Mouse (Mus musculus) heart, postnatal 14 days (tissue): ENCODE data around the gene Pdha1. TPM values are rescaled to one million over a fixed set of nuclear protein-coding genes. Genes with fewer than 3 reads are reported as not detected.
A peak's percentile ranks its signal among the peaks of the same experiment; 100 is the strongest.

Source experiments
- DNase-seq, 2 experiments: peaks; one replicate each; pipeline ENCODE4 v3.0.0; 2021 to 2022
- intact Hi-C: fragments of 180-260 bp; cut with DNase I; formaldehyde crosslinking; loops from one replicate; pipeline ENCODE4 v1.15.1; 2025
- long read RNA-seq, 2 experiments: library from polyadenylated mRNA; stranded (forward); transcript quantifications; one replicate each; pipeline ENCODE4 v2.0.0; 2021
- total RNA-seq, 2 experiments: library from RNA; stranded (reverse); gene quantifications; 2 replicates each; pipeline ENCODE4 v1.2.3; 2021

The Pdha1 gene
- total RNA-seq, result 1,000 to 10,000 TPM; 1,001 to 1,064 TPM
- long read RNA-seq, experiment 1, transcript Pdha1-201 (11 exons, 2,848 nt), result major isoform, 1,629 of 1,757 reads
- long read RNA-seq, experiment 1, partial matches to known transcripts, result 56 of 1,757 reads
- long read RNA-seq, experiment 1, other reads (novel, unspliced or antisense), result 72 of 1,757 reads
- long read RNA-seq, experiment 2, transcript Pdha1-201 (11 exons, 2,848 nt), result major isoform, 1,450 of 1,561 reads
- long read RNA-seq, experiment 2, partial matches to known transcripts, result 53 of 1,561 reads
- long read RNA-seq, experiment 2, other reads (novel, unspliced or antisense), result 58 of 1,561 reads

DNA sequence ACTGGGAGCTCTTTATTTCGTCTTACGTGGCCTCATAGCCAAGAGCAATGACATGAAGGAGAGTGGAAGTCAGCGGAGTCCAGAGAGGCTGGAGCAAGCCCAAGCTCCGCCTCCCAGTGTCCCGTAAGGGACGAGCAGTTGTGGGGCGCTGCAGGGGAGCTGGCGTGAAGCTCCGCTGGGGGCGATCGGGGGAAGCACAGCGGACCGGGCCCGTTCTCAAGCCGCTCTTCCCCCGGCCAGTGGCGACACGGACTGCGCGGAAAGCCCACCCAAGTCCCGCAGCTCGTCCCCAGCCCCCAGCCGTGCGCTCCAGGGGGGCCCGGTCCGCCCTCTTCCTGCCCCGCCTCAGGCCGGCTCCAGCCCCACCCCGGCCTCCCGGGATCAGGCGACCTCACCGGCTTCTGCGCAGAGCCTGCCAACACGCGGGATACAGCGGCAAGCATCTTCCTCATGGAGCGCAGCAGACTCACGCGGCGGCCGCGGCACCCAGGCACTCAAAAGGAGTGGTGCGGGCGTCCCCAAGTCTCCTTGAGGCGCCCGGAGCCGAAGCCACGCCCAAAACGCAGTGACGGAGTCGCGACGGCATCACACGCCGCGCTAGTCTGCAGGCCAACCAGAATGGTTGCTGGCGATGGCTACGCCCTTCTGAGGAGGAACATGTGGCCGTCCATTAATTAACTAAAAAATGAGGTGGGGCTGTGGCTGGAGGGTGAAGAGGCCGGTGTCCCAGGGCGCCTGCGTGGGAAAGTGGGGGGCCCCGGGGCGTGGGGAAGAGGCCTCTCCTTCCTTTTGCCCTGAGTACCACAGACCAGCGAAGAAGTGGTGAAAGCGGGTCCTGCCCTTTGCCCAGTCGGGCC is at the start of gene Pdha1:
TSS of gene Pdha1 (minus strand) at position 553 of the 857 bp plus-strand sequence.
- intact Hi-C loops, result loop anchor here (5.0 kb wide), 1 partner anchor 629 kb away; the partner anchor contains the start of gene Rs1
- peak; percentile 83 to 88 for DNase-seq

DNA sequence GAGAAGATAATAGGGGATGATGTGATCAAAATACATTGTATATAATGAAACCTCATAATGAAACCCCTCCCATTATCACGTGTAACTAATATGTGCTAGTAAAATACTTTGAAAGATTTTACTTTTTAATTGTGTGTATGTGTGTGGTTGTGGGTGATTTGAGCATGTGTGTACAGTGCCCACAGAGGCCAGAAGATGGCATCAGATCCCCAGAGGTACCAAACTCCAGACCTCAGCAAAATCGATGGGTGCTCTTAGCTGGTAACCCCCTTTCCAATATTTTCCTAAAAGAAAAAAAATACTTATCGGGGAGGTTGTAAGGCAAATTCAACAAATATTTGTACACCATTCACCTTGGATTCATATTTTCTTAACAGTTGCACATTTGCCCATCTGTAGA is 40.8 kb upstream of the Pdha1 start:
- intact Hi-C loops, result no loop called here
- DNase-seq, result no peak

DNA sequence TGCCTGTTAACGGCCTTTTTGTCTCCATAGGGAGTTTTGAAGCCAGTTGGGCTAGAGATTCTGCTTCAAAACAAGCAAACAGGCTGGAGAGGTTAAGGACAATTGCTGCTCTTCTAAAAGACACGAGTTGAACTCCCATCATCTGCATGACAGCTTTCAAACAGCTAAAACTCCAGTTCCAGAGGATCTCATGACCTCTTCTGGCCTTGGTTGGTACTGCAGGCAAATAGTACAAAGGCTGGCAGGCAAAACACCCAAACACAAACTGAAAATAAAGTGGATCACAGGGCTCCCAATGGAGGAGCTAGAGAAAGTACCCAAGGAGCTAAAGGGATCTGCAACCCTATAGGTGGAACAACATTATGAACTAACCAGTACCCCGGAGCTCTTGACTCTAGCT is 31.9 kb upstream of the Pdha1 start:
- intact Hi-C loops, result no loop called here
- peak; percentile 53 to 78 for DNase-seq

DNA sequence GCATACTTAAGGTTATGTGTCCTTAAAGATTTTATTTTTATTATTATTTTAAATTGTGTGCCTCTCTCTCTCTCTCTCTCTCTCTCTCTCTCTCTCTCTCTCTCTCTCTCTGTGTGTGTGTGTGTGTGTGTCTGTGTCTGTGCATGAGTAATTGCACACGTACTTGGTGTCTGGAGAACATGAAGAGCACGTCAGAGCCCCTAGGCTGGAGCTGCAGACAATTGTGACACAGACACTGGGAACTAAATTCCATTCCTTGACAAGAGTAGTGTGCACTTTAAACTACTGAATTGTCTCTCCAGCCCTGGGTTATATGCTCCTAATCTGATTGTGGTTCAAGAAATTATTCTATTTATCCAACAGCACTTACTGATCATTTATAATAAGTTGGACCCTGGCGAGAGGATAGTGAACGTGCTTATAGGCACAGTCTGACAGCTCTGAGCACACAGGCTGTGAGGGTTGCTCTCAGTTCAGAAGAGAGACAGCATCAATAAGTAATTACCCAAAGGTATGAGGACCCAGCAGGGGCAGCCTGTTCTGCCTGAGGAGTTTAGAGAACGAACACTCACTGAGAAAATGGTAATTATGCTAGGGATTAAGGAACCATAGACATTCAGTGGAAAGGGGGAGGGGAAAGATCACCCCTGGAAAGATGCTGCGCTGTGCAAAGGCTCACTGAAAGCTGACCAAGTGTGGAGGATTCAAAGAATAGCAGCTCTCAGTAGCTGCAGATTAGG is 28.2 kb upstream of the Pdha1 start:
- intact Hi-C loops, result no loop called here
- DNase-seq, result no peak

DNA sequence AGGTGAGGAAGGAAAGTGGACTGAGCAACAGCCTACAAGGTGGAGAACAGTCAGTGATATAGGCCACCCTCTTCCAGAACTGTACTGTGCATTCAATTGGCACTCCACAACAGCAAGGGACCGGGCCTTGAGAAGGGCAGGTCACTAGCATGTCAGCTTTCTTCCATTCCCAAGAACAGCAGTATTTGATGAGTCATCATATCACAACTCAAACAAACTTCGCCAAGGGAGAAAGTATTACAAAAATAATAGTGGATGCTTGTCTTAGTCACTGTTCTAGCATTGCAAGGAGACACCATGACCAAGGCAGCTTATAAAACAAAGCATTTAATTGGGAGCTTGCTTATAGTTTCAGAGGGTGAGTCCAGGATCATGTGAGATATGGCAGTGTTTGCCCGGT is 26.0 kb upstream of the Pdha1 start:
- intact Hi-C loops, result no loop called here
- DNase-seq, result no peak

DNA sequence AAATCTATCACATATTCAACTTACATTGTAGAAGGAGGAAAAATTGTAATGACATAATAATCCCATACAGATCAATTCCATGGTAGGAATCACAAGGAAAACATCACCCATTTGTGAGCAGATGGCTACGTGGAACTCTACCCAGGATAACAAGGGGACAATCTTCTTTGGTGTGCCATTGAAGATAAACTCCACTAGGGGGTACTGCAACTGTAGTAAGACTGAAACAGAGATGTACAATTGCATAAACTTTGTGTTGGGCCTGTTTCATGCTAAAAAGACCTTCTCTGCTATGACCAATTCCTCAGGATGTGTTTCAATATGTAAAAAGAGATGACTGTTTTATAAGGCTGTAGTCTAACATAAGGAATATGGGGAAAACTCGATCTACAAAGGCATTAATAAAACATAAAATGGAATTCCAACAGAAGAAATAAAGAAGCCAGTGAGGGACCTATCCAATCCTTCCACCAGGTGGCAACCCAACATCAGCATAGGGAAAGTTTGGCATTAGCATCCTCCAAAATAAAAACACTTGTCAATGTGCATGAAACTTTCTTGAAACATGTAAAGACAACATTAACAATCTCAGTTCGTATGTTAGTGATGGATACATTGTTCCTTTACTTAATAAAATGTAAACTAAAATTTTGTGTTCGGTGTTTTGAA is 15.1 kb upstream of the Pdha1 start:
- peak in 1 of 2 experiments; percentile 20 for DNase-seq

DNA sequence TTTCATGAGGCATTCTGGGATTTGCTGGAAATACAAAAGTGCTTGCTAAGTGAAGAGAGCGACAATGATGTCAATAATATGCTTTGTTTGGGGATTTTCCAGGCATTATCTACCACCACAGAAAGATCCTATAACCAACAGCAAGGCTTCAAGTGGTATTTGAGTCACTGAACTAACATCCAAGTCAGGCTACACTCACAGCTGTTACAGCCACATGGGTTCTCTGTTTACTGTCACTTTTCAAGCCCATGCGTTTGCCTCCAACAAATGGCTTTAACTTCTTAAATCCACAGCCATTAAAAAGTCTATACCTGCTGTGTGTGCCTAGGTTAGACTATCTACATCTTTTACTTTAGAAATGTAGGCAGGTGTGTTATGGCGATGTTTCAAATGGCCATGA is 10.6 kb upstream of the Pdha1 start:
- intact Hi-C loops, result no loop called here
- DNase-seq, result no peak

More for the DNA sequence above, 15.1 kb upstream of the Pdha1 start:
- intact Hi-C loops, result loop anchor here (5.0 kb wide), 1 partner anchor 879 kb away; no protein-coding TSS in a partner anchor

DNA sequence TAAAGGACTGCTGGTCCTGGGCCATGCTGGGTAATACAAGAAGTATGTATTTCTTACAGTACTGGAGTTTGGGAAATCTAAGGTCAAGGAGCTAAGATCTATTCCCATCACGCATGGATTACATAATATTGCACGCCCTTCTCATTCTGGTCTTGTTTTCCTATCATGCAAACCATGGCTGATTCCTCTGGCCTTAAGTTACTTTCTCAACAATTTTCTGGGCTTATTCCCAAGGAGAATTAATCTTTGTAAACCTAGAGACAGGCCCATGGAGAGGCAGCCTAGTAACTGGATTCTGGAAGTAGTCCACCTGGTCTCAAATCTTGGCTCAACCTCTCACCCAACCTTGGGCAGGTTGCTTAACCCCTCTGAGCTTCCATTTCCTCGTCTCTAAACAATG is 9.2 kb upstream of the Pdha1 start:
- intact Hi-C loops, result no loop called here
- no peak for DNase-seq

DNA sequence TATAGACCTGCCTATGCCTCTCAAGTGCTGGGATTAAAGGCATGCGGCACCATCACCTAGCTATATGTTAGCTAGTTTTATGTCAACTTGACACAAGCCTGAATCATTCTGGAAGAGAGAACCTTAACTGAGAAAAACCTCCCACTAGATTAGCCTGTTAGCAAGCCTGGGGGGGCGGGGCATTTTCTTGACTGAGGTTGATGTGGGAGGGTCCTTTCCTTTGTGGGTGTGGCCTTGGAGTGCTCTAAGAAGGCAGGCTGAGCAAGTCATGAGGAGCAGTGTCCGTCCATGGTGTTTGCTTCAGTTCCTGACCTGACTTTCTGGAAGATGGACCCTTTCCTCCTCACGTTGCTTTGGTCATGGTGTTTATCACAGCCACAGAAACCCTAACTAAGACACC is 8.6 kb upstream of the Pdha1 start:
- DNase-seq, result no peak
- intact Hi-C loops, result no loop called here

DNA sequence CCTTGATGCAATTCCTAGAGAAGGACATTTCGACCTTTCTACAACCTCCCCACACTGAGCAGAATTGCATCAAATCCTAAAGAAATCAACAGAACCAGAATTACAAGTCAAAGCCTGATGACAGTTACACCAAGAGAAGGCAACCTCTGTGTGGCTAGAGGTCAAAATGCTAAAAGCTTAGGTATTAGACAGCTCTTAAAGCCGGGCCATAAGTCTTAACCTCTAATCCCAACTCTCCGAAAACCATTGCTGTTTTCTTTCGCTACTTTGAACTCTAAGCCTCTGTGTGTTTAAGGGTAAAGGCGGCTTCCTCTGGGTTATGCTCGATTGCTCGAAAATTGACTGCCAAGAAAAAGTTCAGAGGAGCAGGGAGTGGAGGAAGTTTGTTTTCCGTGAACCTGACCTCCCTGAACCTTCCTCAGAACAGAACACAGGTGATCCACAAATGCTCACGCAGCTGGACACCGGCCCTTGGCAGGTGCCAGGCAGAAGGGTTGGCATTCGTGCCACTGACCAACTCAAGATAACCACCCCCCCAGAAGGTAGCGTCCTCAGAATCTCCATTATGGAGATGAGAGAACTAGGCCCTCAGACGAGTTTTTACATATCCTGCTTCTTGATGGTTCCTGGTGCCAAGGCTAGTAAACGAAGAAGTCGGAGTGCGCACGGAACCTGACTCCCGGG is 894 bp downstream of the Pdha1 start:
- no peak for DNase-seq
- intact Hi-C loops, result loop anchor here (5.0 kb wide), 1 partner anchor 630 kb away; the partner anchor contains the start of gene Rs1

DNA sequence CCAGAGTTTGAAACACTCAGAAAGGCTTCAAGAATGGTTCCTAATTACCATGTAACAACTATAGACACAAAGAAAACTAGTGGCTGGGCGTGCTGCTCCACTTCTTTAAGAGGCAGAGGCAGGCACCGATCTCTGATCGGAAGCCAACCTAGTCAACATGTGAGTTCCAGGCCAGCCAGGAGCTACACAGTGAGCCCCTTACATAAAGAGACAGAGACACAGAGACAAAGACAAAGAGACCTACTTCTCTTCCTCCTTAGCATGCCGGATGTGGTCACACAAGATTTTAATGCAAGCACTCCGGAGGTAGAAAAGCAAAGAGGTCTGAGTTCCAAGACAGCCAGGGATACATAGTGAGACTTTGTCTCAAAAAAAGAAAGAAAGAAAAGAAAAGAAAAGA is 2.1 kb downstream of the Pdha1 start:
- intact Hi-C loops, result loop anchor here (5.0 kb wide), 1 partner anchor 631 kb away; the partner anchor contains the start of gene Rs1
- DNase-seq, result no peak

DNA sequence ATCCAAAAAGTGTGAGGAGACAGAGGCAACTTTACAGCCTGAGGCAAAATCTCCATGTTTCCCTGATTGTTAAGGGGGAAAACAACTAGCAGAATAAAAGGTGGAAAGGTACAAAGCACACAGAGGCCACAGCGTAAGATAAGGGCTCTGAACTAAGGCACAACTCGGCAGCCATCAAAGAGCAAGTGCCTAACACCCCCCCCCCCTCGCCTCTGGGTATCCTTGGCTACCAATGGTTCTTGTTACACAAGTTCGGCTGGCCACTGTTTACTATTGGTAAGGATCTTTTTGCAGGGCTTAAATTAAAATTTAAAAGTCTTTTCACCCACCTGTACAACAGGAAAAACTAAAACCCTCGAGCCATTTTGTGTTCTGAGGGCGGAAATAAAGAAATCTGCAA is 2.5 kb downstream of the Pdha1 start:
- no peak for DNase-seq
- intact Hi-C loops, result loop anchor here (5.0 kb wide), 1 partner anchor 632 kb away; the partner anchor contains the start of gene Rs1

DNA sequence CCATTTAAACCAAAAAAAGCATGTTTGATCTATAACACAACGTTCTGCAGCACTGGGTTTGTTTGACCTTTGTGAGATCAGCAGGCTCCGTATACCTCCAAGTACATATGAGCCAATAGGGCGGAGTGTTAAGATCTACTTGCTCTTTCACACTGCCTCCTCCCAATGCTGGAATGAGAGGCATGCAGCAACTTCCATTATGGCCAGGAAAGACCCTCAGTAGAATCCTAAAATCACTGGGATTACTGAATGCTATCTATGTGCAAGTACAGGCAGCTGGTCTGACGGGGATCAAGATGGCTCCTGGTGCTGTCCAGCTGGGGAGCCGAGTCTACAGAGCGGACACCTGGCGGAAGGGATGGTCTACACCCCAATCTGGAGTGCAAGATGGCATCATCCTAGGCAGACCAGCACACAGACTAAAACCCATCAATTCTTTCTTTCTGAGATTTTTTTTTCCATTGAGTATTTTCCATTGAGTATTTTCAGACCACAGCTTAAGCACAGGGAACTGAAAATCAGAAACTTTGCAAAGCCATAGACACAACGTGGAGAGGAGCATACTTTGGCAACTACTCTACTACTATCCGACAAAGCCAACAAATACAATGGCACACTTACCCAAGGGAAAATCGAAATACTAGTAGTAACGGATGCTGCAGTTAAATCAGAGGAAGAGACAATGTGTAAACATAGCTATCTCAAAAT is 3.9 kb downstream of the Pdha1 start:
- no peak for DNase-seq
- intact Hi-C loops, result no loop called here

DNA sequence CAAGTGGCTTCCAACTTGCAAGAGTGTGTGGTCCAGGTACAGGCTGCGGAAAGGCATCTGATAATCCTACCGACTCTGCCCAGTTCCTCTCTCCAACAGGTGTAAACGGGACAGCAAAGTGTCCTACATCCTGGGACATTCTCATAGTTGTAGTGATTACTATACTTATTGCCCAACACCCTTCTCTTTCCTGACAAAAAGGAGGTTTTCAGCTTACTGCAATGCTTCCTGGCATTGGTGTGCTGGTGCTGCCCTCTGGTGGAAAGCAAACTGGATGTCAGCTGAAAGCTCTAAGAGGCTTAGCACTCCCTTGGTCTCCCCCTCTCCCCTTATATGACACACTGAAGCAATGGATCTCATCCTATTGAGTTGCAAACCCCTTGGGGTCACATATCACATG is 21.6 kb downstream of the Pdha1 start:
- peak; percentile 57 to 65 for DNase-seq
- intact Hi-C loops, result loop anchor here (2.0 to 10.0 kb wide), 4 partner anchors 128 to 582 kb away; partner anchors contain the start of genes Map3k15 and Sh3kbp1

DNA sequence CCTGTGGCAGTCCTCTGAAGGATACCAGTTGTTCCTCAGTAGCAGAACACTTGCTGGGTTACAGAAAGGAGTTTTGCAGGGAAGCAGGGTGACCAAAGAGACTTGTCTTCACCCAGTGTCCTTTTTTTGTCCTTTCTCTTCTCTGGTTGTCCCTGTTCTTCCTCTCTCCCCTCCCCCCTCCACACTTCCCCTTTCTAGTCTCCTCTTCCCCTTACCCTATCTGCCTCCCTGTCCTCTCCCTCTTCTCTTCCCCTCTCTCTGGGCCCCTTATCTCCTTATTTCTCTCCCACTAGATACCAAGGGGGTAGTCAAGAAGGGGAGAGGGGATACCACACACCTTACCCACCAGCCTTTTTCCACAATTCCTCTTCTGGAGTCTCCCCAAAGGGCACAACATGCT is 22.1 kb downstream of the Pdha1 start:
- intact Hi-C loops, result loop anchor here (2.0 to 10.0 kb wide), 4 partner anchors 127 to 581 kb away; partner anchors contain the start of genes Map3k15 and Sh3kbp1
- no peak for DNase-seq

DNA sequence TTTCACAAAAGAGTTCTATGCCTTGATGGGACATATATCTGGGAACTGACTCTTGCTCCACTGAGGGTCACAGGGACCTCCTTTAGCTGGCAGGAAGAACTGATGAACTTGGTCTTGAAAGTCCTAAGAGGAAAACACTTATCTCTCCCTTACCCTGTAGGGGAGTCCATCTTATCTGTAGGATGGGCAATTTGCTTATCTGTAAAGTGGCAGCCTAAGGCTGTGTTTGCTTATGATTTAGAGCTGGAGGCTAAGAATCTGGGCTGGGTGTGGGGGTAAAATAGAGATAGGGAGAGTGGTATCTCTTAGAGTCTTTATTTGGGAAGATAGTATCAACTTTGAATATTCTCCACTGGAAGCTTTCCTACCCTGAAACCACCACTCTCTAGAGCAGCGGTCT is 24.4 kb downstream of the Pdha1 start:
- no peak for DNase-seq
- intact Hi-C loops, result loop anchor here (10.0 kb wide), 1 partner anchor 579 kb away; no protein-coding TSS in a partner anchor

DNA sequence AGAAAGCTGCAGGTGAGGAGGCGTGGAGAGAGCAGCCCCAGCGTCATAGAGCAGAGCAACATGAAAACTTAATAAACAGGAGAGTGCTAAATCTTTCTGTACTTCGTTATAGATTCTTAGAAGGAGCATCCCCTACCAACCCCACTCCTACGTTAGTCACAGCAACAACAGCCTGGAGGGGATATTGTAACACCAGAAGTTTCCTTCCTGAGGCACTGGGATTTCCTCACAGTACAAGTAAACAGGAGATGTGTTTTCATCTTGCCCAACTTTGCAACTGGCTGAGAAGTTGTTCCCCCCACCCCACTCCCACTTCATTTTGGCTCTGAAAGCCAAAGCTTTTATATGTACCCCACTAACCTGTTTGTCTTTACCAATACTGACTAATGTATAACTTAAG is 30.4 kb downstream of the Pdha1 start:
- no peak for DNase-seq
- intact Hi-C loops, result no loop called here

DNA sequence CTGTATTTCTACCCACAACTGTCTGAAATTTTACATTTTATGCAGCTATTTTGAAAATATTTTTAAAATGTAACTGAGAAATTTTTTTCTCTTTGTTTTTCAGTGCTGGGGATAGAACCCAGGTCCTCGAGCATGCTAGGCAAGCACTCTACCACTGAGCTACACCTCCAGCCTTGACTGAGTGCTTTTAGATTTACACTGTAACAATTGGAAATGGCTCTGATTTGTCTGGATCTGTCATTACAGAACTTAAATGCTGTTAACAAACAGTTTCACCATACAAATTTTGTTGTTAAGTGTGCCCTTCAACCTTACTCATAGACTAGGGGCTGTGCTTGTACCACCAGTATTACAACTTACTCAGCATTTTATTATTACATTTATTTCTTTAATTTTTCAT is 46.2 kb downstream of the Pdha1 start:
- no peak for DNase-seq
- intact Hi-C loops, result no loop called here
